Mouse (Mus musculus) retina, postnatal 1 day (tissue): ENCODE results near the gene Gm15262.
"Not testable (repeated sequence)": the region's sequence is repeated elsewhere in the genome, so short reads cannot be mapped to it uniquely, and the experiment has no call there.

ENCODE experiments used
- DNase-seq: peaks from one replicate; pipeline ENCODE4 v3.0.0-alpha.2; 2012

Gm15262 gene

DNA sequence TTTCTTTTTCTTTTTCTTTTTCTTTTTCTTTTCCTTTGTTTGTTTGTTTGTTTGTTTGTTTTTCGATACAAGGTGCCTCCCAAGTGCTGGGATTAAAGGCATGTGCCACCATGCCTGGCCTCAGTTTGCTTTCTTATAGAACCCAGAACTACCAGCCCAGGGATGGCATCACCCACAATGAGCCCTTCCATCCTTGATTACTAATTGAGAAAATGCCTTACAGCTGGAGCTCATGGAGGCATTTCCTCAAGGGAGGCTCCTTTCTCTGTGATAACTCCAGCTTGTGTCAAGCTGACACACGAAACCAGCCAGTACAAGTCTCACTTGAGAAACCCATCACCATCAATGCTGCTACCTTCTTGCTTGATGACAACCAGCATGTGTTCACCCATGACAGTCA, at the start of gene Gm15262:
Gm15262 (plus strand) TSS at position 301 of the 400 bp plus-strand sequence.
- DNase-seq, result not testable (repeated sequence)

DNA sequence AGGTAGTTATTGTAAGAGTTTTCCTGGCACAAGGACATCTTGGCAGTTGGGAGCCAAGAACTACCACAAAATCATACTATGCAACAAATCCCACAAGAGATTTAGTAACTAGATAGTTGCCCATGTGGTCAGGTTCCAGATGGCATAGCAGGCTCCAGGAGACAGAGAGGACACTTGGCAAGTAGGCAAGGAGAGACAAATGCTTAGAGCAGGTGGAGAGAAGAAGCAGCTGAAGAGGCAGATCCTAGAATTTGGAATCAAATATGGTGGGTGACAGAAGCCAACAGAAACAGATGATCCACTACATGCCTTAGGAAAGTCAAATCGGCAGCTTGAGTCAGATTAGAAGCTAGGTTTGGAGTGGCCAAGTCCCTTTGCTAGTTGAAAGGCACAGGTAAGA, 20.9 kb downstream of the Gm15262 start:
- no peak for DNase-seq

DNA sequence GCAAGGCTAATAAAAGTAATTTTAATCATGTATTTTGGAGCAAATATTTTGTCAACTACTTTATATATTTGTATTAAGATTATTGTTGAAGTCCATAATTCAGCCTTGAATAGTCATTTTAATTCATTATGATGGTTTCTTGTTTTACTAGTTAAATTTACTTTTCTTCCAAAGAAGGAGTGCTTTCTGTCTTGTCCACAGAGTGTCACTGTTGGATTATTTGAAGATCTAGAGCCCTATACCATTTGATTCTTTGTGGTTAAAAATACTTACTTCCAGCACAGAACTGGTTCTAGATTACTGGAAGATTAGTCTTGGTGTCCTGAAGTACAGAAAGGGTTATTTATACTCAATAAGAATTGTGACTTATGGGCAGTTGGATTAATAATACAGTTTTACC, 29.2 kb downstream of the Gm15262 start:
- DNase-seq, result no peak

DNA sequence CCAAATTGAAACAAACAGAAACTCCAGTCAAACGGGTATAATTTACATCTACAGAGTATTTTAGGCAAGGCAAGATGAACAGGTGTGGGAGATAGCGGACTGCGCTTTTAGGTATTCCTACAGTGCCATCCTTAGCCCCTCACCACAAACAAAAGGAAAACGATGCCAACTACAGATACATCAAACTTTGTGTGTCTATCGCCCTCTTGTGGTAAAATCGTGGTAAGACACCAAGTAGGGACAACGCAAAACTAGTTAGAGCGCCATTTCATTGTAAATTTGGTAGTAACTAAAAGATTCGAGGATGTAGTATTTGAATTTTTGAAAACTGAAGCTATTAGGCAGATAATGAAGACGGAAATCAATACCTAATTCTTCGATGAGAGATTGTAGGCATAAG, 83.7 kb downstream of the Gm15262 start:
- DNase-seq, result peak; percentile 31

DNA sequence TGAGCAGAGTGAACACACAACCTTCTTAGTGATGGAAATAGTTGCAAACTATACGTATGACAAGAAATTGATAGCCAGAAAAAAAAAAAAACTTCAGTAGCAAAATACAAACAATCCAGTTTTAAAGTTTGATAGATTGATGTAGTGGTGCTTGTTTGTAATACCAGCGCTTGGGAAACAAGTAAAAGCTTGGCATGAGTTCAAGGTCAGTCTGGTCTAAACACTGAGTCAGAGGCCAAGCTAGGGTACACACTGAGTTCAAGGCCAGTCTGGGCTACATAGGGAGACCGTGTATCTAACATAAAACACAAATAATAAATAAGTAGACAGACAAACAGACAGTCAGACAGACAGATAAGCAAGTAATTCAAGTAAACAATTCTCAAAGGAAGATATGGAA, 84.2 kb downstream of the Gm15262 start:
- no peak for DNase-seq

DNA sequence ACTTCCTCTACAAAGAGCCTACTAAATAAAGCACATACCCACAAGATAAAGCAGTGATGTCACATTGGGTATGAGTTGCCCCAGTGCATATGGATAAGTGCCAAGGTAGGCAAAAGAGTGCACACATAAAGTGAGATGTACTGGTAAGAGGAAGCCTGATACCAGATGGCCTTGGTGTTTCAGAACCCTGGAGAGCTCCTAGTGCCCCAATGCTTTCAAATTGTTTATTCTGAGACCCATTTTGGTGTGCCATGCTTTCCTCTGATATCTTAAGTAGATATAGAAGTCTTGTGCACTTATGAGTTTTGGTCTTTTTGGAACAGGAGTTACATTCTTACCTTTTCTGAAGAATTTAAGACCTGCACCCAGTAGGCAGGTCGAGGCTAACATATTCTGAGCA, 88.3 kb downstream of the Gm15262 start:
- peak; percentile 23 for DNase-seq

DNA sequence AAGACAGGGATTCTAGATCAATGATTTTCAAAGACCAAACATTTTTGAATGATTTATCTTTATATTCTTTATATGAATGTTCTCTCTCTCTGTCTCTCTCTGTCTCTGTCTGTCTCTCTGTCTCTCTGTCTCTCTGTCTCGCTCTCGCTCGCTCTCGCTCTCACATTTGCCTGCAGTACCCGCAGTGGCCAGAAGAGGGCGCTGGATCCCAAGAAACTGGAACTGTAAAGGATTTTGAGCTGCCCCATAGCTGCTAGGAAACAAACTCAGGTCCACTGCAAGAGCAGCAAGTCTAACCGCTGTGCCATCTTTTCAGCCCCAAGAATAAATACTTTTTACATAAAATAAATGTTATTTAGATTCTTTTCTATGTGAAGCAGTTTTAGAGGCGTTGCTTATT, 98.5 kb downstream of the Gm15262 start:
- DNase-seq, result peak; percentile 56

DNA sequence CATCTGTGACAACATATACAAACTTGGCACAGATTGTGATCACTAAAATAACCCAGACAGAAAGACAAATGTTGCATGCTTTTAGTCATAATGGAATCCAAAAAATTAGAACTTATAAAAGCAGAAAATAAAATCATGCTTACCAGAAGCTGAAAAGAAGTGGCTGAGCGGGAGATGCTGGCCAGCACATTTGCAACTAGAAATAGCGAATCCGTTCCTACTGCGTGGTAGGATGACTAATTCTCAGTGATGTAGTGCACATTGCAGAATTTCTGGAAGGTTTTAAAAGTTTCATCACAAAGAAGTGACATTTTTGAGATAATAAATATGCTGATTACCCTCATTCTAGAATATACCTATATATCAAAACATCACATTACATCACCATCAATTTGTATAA, 100.7 kb downstream of the Gm15262 start:
- DNase-seq, result no peak

DNA sequence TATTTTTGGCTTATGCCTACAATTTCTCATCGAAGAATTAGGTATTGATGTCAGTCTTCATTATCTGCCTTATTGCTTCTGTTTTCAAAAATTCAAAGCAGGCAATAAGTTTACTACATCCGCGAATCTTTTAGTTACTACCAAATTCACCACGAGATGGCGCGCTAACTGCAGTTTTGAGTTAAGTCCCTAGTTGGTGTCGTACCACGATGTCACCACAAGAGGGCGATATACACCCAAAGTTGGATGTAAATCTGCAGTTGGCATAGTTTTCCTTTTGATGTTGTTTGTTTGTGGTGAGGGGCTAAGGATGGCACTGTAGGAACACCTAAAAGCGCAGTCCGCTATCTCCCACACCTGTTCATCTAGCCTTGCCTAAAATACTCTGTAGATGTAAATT, 111.9 kb downstream of the Gm15262 start:
- peak; percentile 83 for DNase-seq

DNA sequence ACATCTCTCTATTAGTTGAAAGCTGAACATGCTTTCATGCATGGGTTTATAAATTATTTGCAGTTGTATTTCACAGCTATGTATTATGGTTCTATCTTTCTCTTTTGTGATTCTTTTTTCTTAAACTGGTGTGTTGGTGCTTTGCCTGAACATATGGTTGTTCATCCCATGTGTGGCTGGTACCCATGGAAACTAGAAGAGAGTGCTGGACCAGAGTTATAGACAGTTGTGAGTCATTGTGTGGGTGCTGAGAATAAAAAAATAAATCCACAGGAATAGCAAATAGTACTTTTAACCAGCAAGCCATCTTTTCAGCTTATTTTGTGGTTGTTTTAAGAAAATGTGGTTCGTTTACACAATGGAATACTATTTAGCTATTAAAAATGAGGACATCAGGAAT, 123.9 kb downstream of the Gm15262 start:
- no peak for DNase-seq
